Mouse (Mus musculus) liver, adult 2 months (tissue): ENCODE measurements around the gene Lyrm7. TPM values are rescaled to one million over a fixed set of nuclear protein-coding genes. Genes with fewer than 3 reads are reported as not detected.
A peak's percentile ranks its signal among the peaks of the same experiment; 100 is the strongest.

Experiments used
- DNase-seq: peaks from one replicate; pipeline ENCODE4 v3.0.0-alpha.2; 2011; ENCODE audit warnings: low read depth, low spot score; ENCODE audit errors: extremely low read depth
- H3K27ac ChIP-seq: fragments of 200-500 bp; replicated peaks from 2 replicates; pipeline ENCODE4 v1.5.1; 2012; ENCODE audit warnings: low read depth, mild to moderate bottlenecking, control low read depth, inconsistent platforms, low read length; ENCODE audit not compliant: insufficient read depth
- H3K27me3 ChIP-seq: fragments of 200-500 bp; 2 replicates; pipeline ENCODE4 v1.6.1; 2012; ENCODE audit warnings: mild to moderate bottlenecking, moderate library complexity, low read length, inconsistent platforms; ENCODE audit not compliant: control insufficient read depth, insufficient read depth
- H3K36me3 ChIP-seq: fragments of 200-500 bp; 2 replicates; pipeline ENCODE4 v1.6.1; 2012; ENCODE audit warnings: low read length, inconsistent platforms; ENCODE audit not compliant: control insufficient read depth, insufficient read depth
- H3K4me1 ChIP-seq: fragments of 200-500 bp; 2 replicates; pipeline ENCODE4 v1.6.1; 2011; ENCODE audit warnings: low read length; ENCODE audit not compliant: control insufficient read depth, insufficient read depth
- H3K4me3 ChIP-seq: fragments of 200-500 bp; 2 replicates; pipeline ENCODE4 v1.5.1; 2011; ENCODE audit warnings: low read depth, mild to moderate bottlenecking, control low read depth, low read length, moderate library complexity; ENCODE audit not compliant: insufficient read depth
- H3K79me2 ChIP-seq: fragments of 200-500 bp; 2 replicates; pipeline ENCODE4 v1.6.1; 2012; ENCODE audit warnings: inconsistent platforms, mild to moderate bottlenecking, low read length, moderate library complexity; ENCODE audit not compliant: control insufficient read depth, insufficient read depth
- H3K9ac ChIP-seq: fragments of 200-500 bp; 2 replicates; pipeline ENCODE4 v1.6.1; 2012; ENCODE audit warnings: low read depth, mild to moderate bottlenecking, control low read depth, inconsistent platforms, low read length
- CTCF ChIP-seq: fragments of 200-500 bp; IDR thresholded peaks from 2 replicates; pipeline ENCODE4 v1.5.1; 2011; ENCODE audit warnings: low read depth, low read length, control low read depth
- POLR2A ChIP-seq: fragments of 200-500 bp; IDR thresholded peaks from 2 replicates; pipeline ENCODE4 v1.6.1; 2011; ENCODE audit warnings: low read length, control low read depth; ENCODE audit not compliant: insufficient read depth; ENCODE audit errors: extremely low read depth
- WGBS: fragments of 180-500 bp; shearing (Covaris S2); methylation state at CpG from one replicate; pipeline ENCODE4 v1.1.7; 2018; 5-methylcytosine and 5-hydroxymethylcytosine counted together
- polyA plus RNA-seq: library from polyadenylated mRNA; depleted of rRNA; stranded (reverse); fragments of >200 nt; gene quantifications from 2 replicates; pipeline ENCODE4 v1.2.3, GENCODE M21; 2012
- total RNA-seq: library from RNA; depleted of rRNA; stranded (reverse); fragments of >200 nt; gene quantifications from 2 replicates; pipeline ENCODE4 v1.2.3, GENCODE M21; 2014

The Lyrm7 gene
- total and polyA plus RNA-seq, 2 experiments: 1.2 to 1.8 TPM

DNA sequence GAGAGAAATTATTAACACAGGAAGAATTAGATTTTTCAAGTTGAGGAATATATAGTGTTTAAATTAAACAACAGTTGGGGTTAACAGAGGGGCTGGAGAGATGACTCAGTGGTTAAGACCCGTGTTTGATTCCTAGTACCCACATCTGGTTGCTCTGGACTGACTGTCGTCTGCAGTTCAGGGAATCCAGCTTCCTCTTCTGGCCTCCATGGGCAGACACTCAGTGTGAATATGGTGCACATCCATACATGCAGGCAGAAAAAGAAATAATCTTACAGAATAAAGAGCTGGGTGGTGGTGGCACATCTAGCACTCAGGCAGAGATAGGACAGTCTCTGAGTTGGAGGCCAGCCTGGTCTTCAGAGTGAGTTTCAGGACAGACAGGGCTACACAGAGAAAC is 7.7 kb upstream of the Lyrm7 start:
- Histone ChIP-seq H3K36me3 (peaks cover 29% of the 10 kb centered on the region), H3K27ac (no peak overlapping the region), H3K4me3 (no peak overlapping the region), H3K79me2 (peaks cover 7% of the 10 kb centered on the region; the same call in 1 of the 2 replicates), H3K9ac (no peak overlapping the region), H3K27me3 (no peaks in the 10 kb centered on the region), H3K4me1 (peaks cover 9% of the 10 kb centered on the region)
- WGBS: 79% methylated on average over 2 of the region's 2 CpGs
- TF ChIP-seq POLR2A (no peak), CTCF (no peak)
- no peak for DNase-seq

DNA sequence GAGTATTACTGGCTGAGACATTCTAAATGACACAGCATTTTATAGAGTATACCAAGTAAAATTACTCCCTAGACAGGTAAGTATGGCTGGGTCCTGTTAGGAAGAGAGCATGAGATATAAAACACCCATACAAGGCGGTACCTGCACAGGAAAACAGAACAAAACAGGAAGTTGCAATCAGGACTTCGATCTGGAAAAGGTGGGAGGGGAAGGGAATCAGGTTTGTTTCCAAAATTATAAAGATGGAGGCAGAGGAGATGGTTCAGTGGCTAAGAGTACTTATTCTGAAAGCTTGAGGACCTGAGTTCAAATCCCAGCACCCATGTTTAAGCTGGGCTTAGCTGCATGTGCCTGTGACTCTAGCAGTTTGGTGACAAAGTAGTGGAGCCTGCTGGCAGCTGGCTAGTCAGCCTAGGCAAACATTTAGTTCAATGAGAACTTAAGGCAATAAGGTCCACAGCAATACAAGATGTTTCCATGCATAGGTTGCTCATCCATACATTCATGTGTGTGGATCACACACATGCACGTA is 7.3 kb upstream of the Lyrm7 start:
- WGBS: 42% methylated on average over 3 of the region's 3 CpGs
- peak; percentile 53 for DNase-seq
- Histone ChIP-seq H3K4me3 (no peak overlapping the region), H3K4me1 (peaks cover 9% of the 10 kb centered on the region), H3K27me3 (no peaks in the 10 kb centered on the region), H3K27ac (no peak overlapping the region), H3K36me3 (peaks cover 26% of the 10 kb centered on the region), H3K79me2 (peaks cover 7% of the 10 kb centered on the region; the same call in 1 of the 2 replicates), H3K9ac (no peak overlapping the region)
- TF ChIP-seq POLR2A (no peak), CTCF (no peak)

DNA sequence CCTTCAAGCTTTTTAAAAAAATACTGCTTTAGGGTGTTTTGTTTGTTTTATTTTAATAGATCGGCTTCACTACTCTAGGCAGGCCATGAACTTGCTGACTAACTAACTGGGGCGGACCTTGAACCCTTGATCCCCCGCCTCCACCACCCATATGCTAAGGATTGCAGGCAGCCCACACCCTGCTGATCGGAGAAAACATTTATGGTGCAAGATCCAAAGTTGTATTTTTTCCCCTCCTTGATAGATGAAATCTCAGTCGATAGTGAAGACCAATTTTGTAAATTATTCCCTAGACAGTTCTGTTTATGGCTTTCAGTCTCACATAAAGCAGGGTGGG is 6.3 kb upstream of the Lyrm7 start:
- peak overlapping the region; percentile 93 for H3K27ac ChIP-seq
- H3K4me1 ChIP-seq: peaks cover 6% of the 10 kb centered on the region
- H3K36me3 ChIP-seq: peaks cover 23% of the 10 kb centered on the region
- peak overlapping the region; percentile 93 for H3K9ac ChIP-seq
- H3K79me2 ChIP-seq: peaks cover 7% of the 10 kb centered on the region; the same call in 1 of the 2 replicates
- H3K4me3 ChIP-seq: peak overlapping the region; percentile 89
- peak; percentile 79 for DNase-seq
- no peaks in the 10 kb centered on the region for H3K27me3 ChIP-seq
- TF ChIP-seq CTCF: no peak
- no peak for TF ChIP-seq POLR2A
- WGBS: 0% methylated on average over 5 of the region's 5 CpGs

DNA sequence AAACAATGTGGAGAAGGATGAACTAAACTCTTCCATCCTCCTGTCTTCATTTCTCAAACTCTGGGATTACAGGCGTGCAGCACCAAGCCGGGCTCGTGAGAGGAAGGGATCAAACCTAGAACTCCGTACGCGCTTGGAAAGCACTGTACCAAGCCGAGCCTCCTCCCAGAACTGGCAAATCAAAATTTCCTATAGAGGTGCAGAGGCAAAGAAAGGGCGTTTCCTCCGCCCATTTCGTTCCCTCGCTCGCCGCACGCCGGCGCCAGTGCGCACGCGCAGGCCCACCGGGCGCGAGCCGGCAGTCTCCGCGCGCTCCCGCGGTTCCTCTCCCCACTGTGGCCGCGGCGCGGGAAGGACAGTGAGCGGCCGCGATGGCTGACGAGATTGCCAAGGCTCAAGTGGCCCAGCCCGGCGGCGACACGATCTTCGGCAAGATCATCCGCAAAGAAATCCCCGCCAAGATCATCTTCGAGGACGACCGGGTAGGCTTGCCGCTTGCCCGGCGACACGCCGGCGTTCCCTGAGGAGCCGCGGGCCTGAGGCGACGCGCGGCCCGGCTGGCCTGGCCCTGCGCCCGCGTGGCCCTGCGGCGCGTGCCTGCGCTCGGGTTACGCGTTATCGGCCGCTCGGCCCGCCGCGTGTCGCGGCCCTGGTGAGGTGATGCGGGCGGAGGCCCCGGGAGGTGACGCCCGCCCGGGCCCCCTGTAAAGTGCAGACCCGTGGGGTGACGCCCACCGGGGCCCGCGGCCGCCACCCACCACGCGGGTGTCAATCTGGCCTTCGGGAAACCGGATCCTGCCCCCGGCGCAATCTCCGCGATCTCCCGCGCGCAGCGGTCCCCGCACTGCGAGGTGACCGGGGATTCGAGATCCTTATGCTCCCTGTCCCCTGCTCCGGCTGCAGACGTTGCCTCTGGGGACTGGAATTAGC is 5.7 kb upstream of the Lyrm7 start, which contains the start of gene Hint1:
TSS of gene Hint1 (plus strand) at position 265 of the 930 bp plus-strand sequence.
- Histone ChIP-seq H3K9ac (peak within 1 kb of the TSS; percentile 93), H3K36me3 (peaks cover 16% of the 10 kb centered on the region), H3K27ac (peak within 1 kb of the TSS; percentile 93), H3K79me2 (peaks cover 7% of the 10 kb centered on the region; the same call in 1 of the 2 replicates), H3K4me3 (peak within 1 kb of the TSS; percentile 89), H3K27me3 (no peaks in the 10 kb centered on the region), H3K4me1 (peaks cover 6% of the 10 kb centered on the region)
- DNase-seq: peak; percentile 77
- TF ChIP-seq CTCF: 0 out of 2 replicates have a peak, but pooled peaks have one; percentile 21
- peak; percentile 92 for TF ChIP-seq POLR2A
- under 1% methylated on average over 107 of the region's 107 CpGs for WGBS

DNA sequence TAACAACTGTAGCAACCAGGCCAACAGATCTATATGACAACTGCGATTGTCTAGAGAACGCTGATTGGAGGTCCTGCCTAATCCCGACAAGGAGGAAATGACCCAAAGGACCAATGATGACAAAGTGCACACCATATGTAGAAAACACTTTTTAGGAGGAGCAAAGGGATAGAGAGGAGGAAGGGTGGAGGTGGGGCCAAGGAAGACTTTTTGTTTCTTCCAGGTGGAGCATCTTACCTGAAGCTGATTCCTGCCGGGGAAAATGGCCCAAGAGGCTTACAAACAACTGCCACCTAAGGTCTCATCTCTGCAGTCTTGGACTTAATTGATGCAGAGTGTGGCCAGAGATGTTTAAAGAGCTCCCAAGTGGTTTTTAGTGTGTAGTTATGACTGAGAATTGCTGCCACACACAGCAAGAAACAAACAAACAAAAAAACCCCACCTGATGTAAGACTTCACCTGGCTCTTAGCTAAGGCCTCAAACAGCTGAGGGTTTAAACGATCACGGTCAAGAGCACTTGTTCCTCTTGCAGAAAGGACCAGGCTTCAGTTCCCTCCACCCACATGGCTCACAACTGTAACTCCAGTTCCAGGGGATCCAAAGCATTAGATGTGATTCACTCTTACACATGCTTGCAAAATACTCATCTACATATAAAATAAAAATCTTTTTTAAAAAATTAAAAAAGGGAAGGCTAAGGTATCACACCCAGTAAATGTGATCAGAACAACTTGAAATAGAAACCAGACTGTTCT is 4.8 kb upstream of the Lyrm7 start:
- Histone ChIP-seq H3K27ac (peak overlapping the region; percentile 36; the same call in 1 of the 2 replicates), H3K9ac (peak overlapping the region; percentile 56; the same call in 1 of the 2 replicates), H3K36me3 (peaks cover 9% of the 10 kb centered on the region), H3K27me3 (no peaks in the 10 kb centered on the region), H3K79me2 (peaks cover 7% of the 10 kb centered on the region; the same call in 1 of the 2 replicates), H3K4me1 (peaks cover 8% of the 10 kb centered on the region), H3K4me3 (peak overlapping the region; percentile 89; the same call in 1 of the 2 replicates)
- TF ChIP-seq CTCF: no peak
- no peak for TF ChIP-seq POLR2A
- no peak for DNase-seq
- WGBS: 60% methylated on average over 6 of the region's 6 CpGs
